Mouse (Mus musculus) neural tube, embryonic 11.5 days (tissue): ENCODE measurements at regions not wholly inside any gene's neighbourhood (a gene's known extent, or its start where the extent isn't known, plus 50 kb on each side); places are given as distances from the start of the nearest gene placed in this dataset.

Experiments
- ATAC-seq: fragments of 200-750 bp; cut with Nextera tagmentation; 2 replicates; pipeline ENCODE4 v1.8.0; 2017; ENCODE audit warnings: moderate number of reproducible peaks, mild to moderate bottlenecking, moderate TSS enrichment, moderate library complexity; ENCODE audit not compliant: insufficient read depth, low FRiP score, low TSS enrichment
- DNase-seq: peaks from one replicate; pipeline ENCODE4 v3.0.0-alpha.2; 2015; ENCODE audit warnings: low spot score
- H3K27ac ChIP-seq: fragments of 300-500 bp; sonication (generic); 2 replicates; pipeline ENCODE4 v1.5.1; 2014; ENCODE audit warnings: low read depth, mild to moderate bottlenecking, low read length
- H3K27me3 ChIP-seq: fragments of 300-500 bp; sonication (generic); 2 replicates; pipeline ENCODE4 v1.6.1; 2014; ENCODE audit warnings: mild to moderate bottlenecking, low read length, mixed read lengths; ENCODE audit not compliant: control insufficient read depth, insufficient read depth
- H3K36me3 ChIP-seq: fragments of 300-500 bp; sonication (generic); 2 replicates; pipeline ENCODE4 v1.6.1; 2014; ENCODE audit warnings: mild to moderate bottlenecking, low read length, moderate library complexity, mixed read lengths; ENCODE audit not compliant: control insufficient read depth, insufficient read depth
- H3K4me1 ChIP-seq: fragments of 300-500 bp; sonication (generic); 2 replicates; pipeline ENCODE4 v1.6.1; 2014; ENCODE audit warnings: low read length, mixed read lengths; ENCODE audit not compliant: control insufficient read depth, insufficient read depth
- H3K4me2 ChIP-seq: fragments of 300-500 bp; sonication (generic); 2 replicates; pipeline ENCODE4 v1.6.1; 2014; ENCODE audit warnings: low read depth, mild to moderate bottlenecking, moderate library complexity
- H3K4me3 ChIP-seq: fragments of 300-500 bp; sonication (generic); 2 replicates; pipeline ENCODE4 v1.5.1; 2014; ENCODE audit warnings: low read depth, low read length
- H3K9ac ChIP-seq: fragments of 300-500 bp; sonication (generic); 2 replicates; pipeline ENCODE4 v1.6.1; 2014; ENCODE audit warnings: mild to moderate bottlenecking, low read length
- H3K9me3 ChIP-seq: fragments of 300-500 bp; sonication (generic); 2 replicates; pipeline ENCODE4 v1.6.1; 2016; ENCODE audit warnings: low read length; ENCODE audit not compliant: control insufficient read depth
- WGBS: fragments of 180-500 bp; shearing (Covaris S2); extraction: QIAGEN DNeasy Blood & Tissue Kit; methylation state at CpG from one replicate; pipeline ENCODE4 v1.1.7; 2014; 5-methylcytosine and 5-hydroxymethylcytosine counted together

DNA sequence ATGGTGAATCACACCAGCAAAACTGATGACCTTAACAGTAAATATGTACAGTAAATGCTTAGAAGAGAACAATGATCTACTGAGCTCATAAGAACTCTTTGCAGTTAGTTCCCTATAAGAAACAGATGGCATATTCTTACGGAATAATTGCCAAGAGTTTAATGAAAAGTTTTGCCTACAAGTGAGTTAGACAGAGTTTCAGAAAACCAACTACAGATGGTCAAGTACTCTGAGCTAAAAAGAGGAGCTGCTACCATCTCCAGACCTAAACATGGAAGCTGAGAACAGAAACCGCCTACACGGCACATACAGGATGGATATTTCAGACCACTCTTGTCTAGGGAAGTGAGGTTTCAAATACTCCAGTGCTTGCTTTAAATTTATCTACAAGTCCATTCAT, 293.1 kb downstream of the Gm7489 start:
- H3K9me3 ChIP-seq: no peaks in the 10 kb centered on the region
- H3K27ac ChIP-seq: no peak overlapping the region
- H3K4me2 ChIP-seq: no peak overlapping the region
- H3K4me3 ChIP-seq: no peak overlapping the region
- no peaks in the 10 kb centered on the region for H3K27me3 ChIP-seq
- no peak overlapping the region for H3K9ac ChIP-seq
- ATAC-seq: no peak
- no peak for DNase-seq
- no peaks in the 10 kb centered on the region for H3K4me1 ChIP-seq
- 96% methylated on average over 3 of the region's 3 CpGs for WGBS
- no peaks in the 10 kb centered on the region for H3K36me3 ChIP-seq
